Mouse (Mus musculus) layer of hippocampus, adult 2 months (tissue): ENCODE data around the gene Sf3a3. TPM values are rescaled to one million over a fixed set of nuclear protein-coding genes. Genes with fewer than 3 reads are reported as not detected.
A peak's percentile ranks its signal among the peaks of the same experiment; 100 is the strongest.

Experiments used
- DNase-seq, 2 experiments: peaks; one replicate each; pipeline ENCODE4 v3.0.0; 2022; ENCODE audit warnings: low spot score in 2 of 2
- H3K27ac ChIP-seq: fragments of 200-600 bp; 2 replicates; pipeline ENCODE4 v1.8.1; 2022
- H3K4me3 ChIP-seq: fragments of 200-600 bp; 2 replicates; pipeline ENCODE4 v1.8.1; 2022; ENCODE audit warnings: mild to moderate bottlenecking
- CTCF ChIP-seq: fragments of 200-600 bp; conservative IDR thresholded peaks from 2 replicates; pipeline ENCODE4 v1.8.1; 2022; ENCODE audit warnings: antibody characterized with exemption, mild to moderate bottlenecking, moderate library complexity
- total RNA-seq, 2 experiments: library from RNA; stranded (reverse); gene quantifications; 2 replicates each; pipeline ENCODE4 v1.2.3; 2021

Gene Sf3a3
- total RNA-seq, 2 experiments from 2014 or later = 35.1 to 35.7 TPM

GRCm38 (mm10) chr4:124685004-124685403 lies 29.6 kb upstream of the Sf3a3 start:
- H3K4me3 ChIP-seq = no peak overlapping the region
- no peak overlapping the region for H3K27ac ChIP-seq
- TF ChIP-seq CTCF = peak; percentile 62
- DNase-seq = no peak

- Histone ChIP-seq H3K27ac (no peak overlapping the region), H3K4me3 (no peak overlapping the region)
- TF ChIP-seq CTCF = no peak
- no peak for DNase-seq
Observed at GRCm38 (mm10) chr4:124685453-124685852, 29.1 kb upstream of the Sf3a3 start.

GRCm38 (mm10) chr4:124685897-124686402 lies 28.6 kb upstream of the Sf3a3 start:
- DNase-seq = no peak
- no peak for TF ChIP-seq CTCF
- Histone ChIP-seq H3K4me3 (no peak overlapping the region), H3K27ac (no peak overlapping the region)

- H3K4me3 ChIP-seq = no peak overlapping the region
- no peak for DNase-seq
- no peak for TF ChIP-seq CTCF
- no peak overlapping the region for H3K27ac ChIP-seq
Observed at GRCm38 (mm10) chr4:124691455-124691854, 23.1 kb upstream of the Sf3a3 start.

DNA sequence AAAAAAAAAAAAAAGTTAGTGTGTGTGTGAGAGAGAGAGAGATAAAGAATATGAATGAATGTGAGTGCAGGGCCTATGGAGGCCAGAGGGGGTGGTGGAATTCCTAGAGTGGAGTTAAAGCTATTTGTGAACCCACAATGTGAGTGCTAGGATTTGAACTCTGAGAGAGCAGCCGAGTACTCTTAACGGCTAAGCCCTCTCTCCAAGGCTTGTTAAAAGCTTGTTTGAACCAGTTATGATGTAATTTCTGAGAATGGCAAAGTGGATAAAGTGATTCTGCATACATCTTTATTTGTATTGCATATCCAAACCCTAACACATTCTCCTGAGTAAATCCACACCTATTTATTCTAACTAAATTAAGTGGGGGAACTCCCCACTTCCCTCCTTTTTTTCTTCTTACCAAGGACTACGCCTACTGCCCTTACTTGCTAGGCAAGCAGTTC lies 22.1 kb upstream of the Sf3a3 start:
- no peak for TF ChIP-seq CTCF
- no peak for DNase-seq
- no peak overlapping the region for H3K27ac ChIP-seq
- H3K4me3 ChIP-seq = peak overlapping the region; percentile 88

DNA sequence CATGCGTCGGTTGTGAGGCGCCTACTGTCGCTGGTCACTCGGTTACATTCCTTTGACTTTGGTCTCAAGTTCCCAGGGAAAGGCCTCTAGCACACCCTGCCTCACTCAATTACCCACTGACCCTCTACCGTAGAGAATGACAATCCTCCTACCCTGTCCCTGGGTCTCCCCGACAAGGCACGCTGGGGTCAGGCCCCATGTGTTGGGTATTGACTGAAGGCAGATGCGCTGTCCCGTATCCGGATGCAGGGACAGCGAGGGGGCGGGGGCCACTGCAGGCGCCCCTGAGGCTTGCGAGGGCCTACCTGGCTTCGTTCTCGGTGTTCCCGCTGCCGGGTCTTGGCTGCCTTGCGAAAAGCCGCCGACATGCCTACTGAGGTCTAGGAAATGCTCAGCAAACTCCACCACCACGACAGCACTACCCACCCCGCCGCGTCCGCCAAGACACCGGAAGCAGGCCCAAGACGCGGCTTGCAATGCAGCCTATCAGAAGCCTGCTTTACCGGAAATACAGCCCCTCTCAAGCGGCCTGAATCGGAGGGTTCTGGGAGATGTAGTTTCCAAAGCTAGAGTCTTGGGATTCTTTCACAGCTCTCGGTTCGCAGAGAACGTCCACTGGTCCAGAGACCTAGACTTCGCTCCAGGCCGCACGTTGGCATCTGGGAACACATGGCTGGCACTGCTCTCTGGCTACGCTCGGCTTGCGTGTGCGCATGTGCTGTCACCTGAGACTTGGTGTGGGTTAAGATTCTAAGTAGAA lies 21.3 kb upstream of the Sf3a3 start, which contains the start of gene Utp11:
Gene Utp11, minus strand, starts transcription at position 466 of the 760 bp plus-strand sequence.
- Histone ChIP-seq H3K4me3 (peak within 1 kb of the TSS; percentile 88), H3K27ac (peak within 1 kb of the TSS; percentile 85)
- peak; percentile 82 to 91 for DNase-seq
- no peak for TF ChIP-seq CTCF

DNA sequence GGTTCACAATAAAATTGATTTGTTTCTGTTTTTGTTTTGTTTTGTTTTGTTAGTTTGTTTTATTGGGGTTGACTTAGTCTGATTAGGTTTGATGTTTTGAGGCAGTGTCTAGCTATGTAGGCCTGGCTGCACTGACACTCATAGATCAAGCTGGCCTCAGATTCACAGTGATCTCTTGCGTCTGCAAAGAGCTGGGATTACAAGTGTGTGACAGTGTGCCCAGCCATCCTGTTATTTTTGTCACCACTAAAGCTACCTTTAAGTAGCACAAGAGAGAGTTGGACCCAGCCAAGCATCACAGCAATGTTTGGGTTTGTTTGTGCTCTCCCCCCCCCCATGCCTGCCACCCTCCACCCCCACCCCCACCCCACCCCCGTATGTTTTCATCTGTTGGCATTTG lies 20.0 kb upstream of the Sf3a3 start:
- H3K27ac ChIP-seq = no peak overlapping the region
- TF ChIP-seq CTCF = no peak
- H3K4me3 ChIP-seq = no peak overlapping the region
- DNase-seq = no peak

DNA sequence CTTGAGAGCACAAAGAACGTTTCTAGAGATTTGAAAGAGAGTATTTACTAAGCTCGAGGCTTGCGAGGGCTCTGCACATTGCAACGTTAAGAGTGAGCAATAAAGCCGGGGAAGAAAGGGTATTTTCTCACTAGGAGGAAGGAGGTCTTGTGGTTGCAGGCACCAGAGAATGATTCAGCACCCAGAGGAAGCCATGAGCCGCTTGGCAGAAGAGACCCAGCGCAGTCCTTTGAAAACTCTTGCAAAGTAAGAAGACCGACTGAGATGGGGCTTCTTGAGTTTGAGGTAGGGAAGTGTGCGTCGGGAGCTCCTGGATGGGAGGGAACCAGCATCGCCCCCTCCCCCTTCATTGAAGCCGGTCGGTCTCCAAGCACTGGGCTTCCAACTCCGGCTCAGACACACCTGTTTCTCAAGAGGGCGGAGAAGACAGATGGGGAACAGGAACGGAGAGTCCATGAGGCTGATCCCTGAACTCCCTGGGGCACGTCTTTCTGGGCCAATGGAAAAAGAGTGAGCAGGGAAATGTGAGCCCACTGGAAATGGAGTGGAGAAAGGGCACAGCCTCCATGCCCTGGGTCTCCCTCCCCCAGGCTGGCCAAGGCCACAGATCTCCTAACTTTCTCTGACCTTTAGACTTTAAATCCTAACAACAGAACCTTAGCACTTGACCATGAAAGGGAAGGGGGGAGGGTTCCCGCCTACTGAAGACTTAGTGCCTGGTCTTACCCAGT lies 18.6 kb upstream of the Sf3a3 start:
- H3K4me3 ChIP-seq = no peak overlapping the region; the same call in 1 of the 2 replicates
- no peak overlapping the region for H3K27ac ChIP-seq
- TF ChIP-seq CTCF = no peak
- no peak for DNase-seq

GRCm38 (mm10) chr4:124699791-124700190 lies 14.8 kb upstream of the Sf3a3 start:
- no peak for TF ChIP-seq CTCF
- no peak overlapping the region for H3K27ac ChIP-seq
- DNase-seq = no peak
- no peak overlapping the region for H3K4me3 ChIP-seq

DNA sequence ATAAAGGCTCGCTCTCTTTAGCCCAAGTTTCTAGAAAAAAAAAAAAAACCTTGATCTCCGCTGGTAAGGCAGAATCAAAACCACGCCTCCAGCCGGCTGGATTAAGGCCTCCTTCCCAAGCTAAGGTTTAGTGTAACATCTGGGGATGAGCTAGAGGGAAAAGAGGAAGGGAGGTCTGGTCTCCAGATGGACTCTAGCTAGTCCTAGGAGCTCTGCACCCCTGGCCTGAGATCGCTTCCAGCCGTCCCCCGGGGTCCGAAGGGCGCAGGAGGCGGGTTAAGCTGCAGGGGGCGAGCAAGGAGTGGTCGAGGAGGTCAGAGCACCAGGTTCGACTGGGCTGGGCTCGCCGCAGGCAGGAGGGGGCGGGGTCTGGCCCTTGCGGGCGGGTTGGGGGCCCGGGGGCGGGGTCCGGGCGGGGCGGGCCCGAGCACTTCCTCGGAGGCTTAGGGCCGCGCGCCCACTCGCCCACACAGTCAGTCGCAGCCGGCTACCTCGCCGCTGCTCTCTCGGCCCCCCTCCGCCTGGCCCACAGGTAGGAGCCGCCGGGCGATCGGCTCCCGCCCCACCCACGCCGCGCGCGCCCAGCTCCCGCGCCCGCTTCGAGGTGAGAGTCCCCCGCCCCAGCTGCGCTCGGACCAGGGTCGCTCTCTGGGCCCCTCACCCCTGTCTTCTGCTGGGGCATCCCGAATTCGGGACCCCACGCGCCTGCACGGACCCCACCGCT lies 14.2 kb upstream of the Sf3a3 start, which contains the start of gene Fhl3:
Gene Fhl3, plus strand, starts transcription at position 454 of the 724 bp plus-strand sequence.
- Histone ChIP-seq H3K4me3 (peak within 1 kb of the TSS; percentile 60), H3K27ac (peak within 1 kb of the TSS; percentile 49; the same call in 1 of the 2 replicates)
- no peak for DNase-seq
- TF ChIP-seq CTCF = no peak

DNA sequence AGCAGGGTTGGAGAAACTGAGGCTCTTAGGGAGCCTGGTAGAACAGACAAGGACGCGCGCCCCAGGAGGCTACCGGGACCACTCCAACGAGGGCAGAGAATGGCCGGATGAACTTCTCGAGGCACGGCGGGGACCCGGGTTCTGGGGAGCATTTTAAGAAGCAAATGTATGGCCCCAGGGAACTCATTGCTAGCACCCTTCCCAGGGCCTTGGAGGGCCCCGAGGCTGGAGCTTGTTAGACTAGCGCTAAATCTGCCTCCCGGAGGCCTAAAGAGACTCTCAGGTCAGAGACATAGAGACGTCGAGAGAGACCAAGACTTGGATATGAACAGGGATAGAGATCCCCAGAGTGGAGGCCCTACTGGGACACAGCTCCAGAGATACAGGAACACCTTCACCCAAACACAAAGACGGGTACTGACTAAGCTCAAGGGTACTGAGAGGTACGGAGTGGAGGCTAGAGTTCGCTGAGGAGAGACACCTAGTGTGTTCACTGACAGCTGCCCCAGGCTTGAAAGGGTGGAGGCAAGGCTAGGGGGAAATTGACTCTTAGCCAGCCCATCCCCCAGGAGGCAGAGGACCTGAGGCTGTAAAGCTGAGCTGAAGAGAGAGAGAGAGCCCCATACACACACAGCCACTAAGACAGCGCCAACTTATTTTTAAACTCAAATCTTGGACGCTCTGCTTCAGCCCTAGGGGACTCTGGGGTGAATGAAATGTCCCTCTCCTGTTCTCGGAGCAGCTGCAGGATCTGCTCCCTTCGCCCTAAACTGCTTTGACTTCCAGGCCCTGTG lies 13.3 kb upstream of the Sf3a3 start:
- no peak for DNase-seq
- no peak for TF ChIP-seq CTCF
- Histone ChIP-seq H3K27ac (peak overlapping the region; percentile 49; the same call in 1 of the 2 replicates), H3K4me3 (peak overlapping the region; percentile 60)

- H3K4me3 ChIP-seq = no peak overlapping the region
- no peak for DNase-seq
- H3K27ac ChIP-seq = no peak overlapping the region
- TF ChIP-seq CTCF = no peak
Observed at GRCm38 (mm10) chr4:124701916-124702315, 12.7 kb upstream of the Sf3a3 start.
